Mouse (Mus musculus): ENCODE measurements around the gene Stk32c. TPM values are rescaled to one million over a fixed set of nuclear protein-coding genes. Genes with fewer than 3 reads are reported as not detected.
A peak's percentile ranks its signal among the peaks of the same experiment; 100 is the strongest.

Gene Stk32c
- polyA plus RNA-seq, 1 experiment from 2014 or later: 0.66 TPM

GRCm38 (mm10) chr7:139085629-139086194 is 127.4 kb downstream of the Stk32c start, which contains the start of gene Dpysl4:
TSS of gene Dpysl4 (plus strand) at chr7:139086001.
- ATAC-seq (ENCODE audit: low FRiP score, low read depth): peak; percentile 87
- H3K9ac ChIP-seq (replicated peaks): peak within 1 kb of the TSS; percentile 88
- WGBS: 6% methylated on average over 32 of the region's 32 CpGs
- H3K4me2 ChIP-seq (replicated peaks): peak within 1 kb of the TSS; percentile 72
- peaks cover 21% of the 10 kb centered on the region for H3K36me3 ChIP-seq
- peak within 1 kb of the TSS; percentile 71 for H3K4me3 ChIP-seq
- H3K4me1 ChIP-seq: peaks cover 32% of the 10 kb centered on the region
- peak within 1 kb of the TSS; percentile 80 for H3K27ac ChIP-seq (replicated peaks)
- peaks cover 11% of the 10 kb centered on the region for H3K27me3 ChIP-seq
- H3K9me3 ChIP-seq: no peaks in the 10 kb centered on the region

- Histone ChIP-seq H3K27me3 (peaks cover 11% of the 10 kb centered on the region), H3K4me1 (peaks cover 32% of the 10 kb centered on the region), H3K4me2 (replicated peaks) (no peak overlapping the region), H3K4me3 (no peak overlapping the region), H3K27ac (replicated peaks) (no peak overlapping the region), H3K9ac (replicated peaks) (no peak overlapping the region), H3K9me3 (no peaks in the 10 kb centered on the region), H3K36me3 (peaks cover 7% of the 10 kb centered on the region)
- WGBS: 67% methylated on average over 1 of the region's 1 CpGs
- ATAC-seq (ENCODE audit: low FRiP score, low read depth): no peak
Measured at GRCm38 (mm10) chr7:139084316-139084715, 128.8 kb downstream of the Stk32c start.

- H3K36me3 ChIP-seq: no peaks in the 10 kb centered on the region
- no peak overlapping the region for H3K4me2 ChIP-seq (replicated peaks)
- WGBS: 76% methylated on average over 8 of the region's 8 CpGs
- peaks cover 19% of the 10 kb centered on the region for H3K27me3 ChIP-seq
- no peak for ATAC-seq (ENCODE audit: low FRiP score, low read depth)
- no peak overlapping the region for H3K4me3 ChIP-seq
- H3K27ac ChIP-seq (replicated peaks): no peak overlapping the region
- no peaks in the 10 kb centered on the region for H3K9me3 ChIP-seq
- peaks cover 36% of the 10 kb centered on the region for H3K4me1 ChIP-seq
- no peak overlapping the region for H3K9ac ChIP-seq (replicated peaks)
Measured at GRCm38 (mm10) chr7:139082281-139082680, 130.8 kb downstream of the Stk32c start.

GRCm38 (mm10) chr7:139081158-139081557 is 131.9 kb downstream of the Stk32c start:
- Histone ChIP-seq H3K27ac (replicated peaks) (no peak overlapping the region), H3K9ac (replicated peaks) (no peak overlapping the region), H3K36me3 (no peaks in the 10 kb centered on the region), H3K4me1 (peaks cover 41% of the 10 kb centered on the region), H3K4me3 (no peak overlapping the region), H3K27me3 (peaks cover 19% of the 10 kb centered on the region), H3K4me2 (replicated peaks) (no peak overlapping the region), H3K9me3 (no peaks in the 10 kb centered on the region)
- WGBS: 74% methylated on average over 5 of the region's 5 CpGs
- ATAC-seq (ENCODE audit: low FRiP score, low read depth): no peak

DNA sequence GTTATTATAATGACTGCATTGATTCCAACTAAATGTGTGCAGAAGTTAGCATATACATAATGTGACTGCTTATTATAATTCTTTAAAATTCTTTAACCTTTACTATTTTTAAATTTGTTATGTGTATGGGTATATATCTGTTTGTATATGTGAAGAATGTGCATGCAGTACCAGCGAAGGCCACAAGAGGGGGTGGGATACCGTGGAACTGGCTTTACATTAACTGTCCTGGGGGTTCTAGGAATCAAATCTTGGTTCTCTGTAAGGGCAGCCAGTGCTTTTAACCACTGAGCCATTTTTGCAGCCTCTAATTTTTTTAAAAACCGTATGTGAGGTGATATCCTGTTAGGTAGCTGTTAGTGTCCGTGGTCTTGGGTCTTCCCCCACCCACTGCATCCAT is 132.4 kb downstream of the Stk32c start:
- H3K4me1 ChIP-seq: peaks cover 46% of the 10 kb centered on the region
- WGBS: 72% methylated on average over 4 of the region's 4 CpGs

DNA sequence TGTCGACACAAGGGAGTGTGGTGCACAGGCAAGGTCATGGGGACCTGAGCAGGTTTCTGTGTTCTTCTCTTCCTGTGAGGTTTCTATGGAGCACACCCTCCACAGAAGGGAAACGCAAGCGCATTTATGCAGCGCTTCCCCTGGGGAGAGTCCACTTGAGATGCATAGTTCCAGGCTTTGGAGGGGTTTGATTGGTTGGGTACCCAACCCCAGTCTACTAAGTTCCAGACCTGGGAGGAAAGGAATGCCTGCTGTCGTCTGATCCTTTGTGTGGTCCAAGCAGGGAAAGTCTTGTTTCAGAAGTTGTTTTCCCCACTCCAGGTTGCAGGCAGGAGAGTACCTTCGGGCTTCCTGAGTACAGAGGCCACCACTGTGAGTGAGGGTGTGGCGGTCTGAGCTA is 134.0 kb downstream of the Stk32c start:
- peaks cover 11% of the 10 kb centered on the region; the same call in 1 of the 2 replicates for H3K27me3 ChIP-seq
- peaks cover 58% of the 10 kb centered on the region for H3K4me1 ChIP-seq
- WGBS: 73% methylated on average over 7 of the region's 7 CpGs
- no peak overlapping the region for H3K9ac ChIP-seq (replicated peaks)
- H3K36me3 ChIP-seq: no peaks in the 10 kb centered on the region
- H3K4me2 ChIP-seq (replicated peaks): no peak overlapping the region
- no peak overlapping the region for H3K4me3 ChIP-seq
- no peak for ATAC-seq (ENCODE audit: low FRiP score, low read depth)
- no peak overlapping the region for H3K27ac ChIP-seq (replicated peaks)
- no peaks in the 10 kb centered on the region for H3K9me3 ChIP-seq

More for the DNA sequence above, 132.4 kb downstream of the Stk32c start:
- Histone ChIP-seq H3K27ac (replicated peaks) (no peak overlapping the region), H3K4me3 (no peak overlapping the region), H3K9ac (replicated peaks) (no peak overlapping the region), H3K4me2 (replicated peaks) (no peak overlapping the region), H3K9me3 (no peaks in the 10 kb centered on the region), H3K36me3 (no peaks in the 10 kb centered on the region), H3K27me3 (peaks cover 19% of the 10 kb centered on the region)
- no peak for ATAC-seq (ENCODE audit: low FRiP score, low read depth)

DNA sequence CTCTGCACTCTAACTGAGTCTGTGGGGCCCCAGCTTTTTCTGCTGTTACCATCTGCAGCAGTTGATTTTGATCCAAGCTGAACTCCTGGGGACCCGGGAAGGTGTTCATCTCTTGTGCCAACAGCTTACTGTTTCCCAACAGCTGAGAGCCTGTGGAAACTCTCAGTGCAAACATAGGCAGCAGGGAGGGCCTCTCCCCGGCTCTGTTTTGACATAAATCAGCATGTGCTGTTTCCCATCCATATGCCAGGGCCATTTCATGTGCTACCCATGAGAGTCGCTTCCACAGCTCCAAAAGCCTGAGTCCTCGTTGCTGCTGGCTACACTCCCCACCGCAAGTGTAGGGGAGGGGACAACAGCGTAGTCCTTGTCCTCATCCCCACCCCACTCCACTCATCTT is 134.9 kb downstream of the Stk32c start:
- H3K36me3 ChIP-seq: no peaks in the 10 kb centered on the region
- peak overlapping the region; percentile 50 for H3K27ac ChIP-seq (replicated peaks)
- WGBS: 70% methylated on average over 6 of the region's 6 CpGs
- H3K9ac ChIP-seq (replicated peaks): no peak overlapping the region
- no peak for ATAC-seq (ENCODE audit: low FRiP score, low read depth)
- H3K4me2 ChIP-seq (replicated peaks): no peak overlapping the region
- peaks cover 62% of the 10 kb centered on the region for H3K4me1 ChIP-seq
- H3K9me3 ChIP-seq: no peaks in the 10 kb centered on the region
- peaks cover 11% of the 10 kb centered on the region; the same call in 1 of the 2 replicates for H3K27me3 ChIP-seq
- no peak overlapping the region for H3K4me3 ChIP-seq

DNA sequence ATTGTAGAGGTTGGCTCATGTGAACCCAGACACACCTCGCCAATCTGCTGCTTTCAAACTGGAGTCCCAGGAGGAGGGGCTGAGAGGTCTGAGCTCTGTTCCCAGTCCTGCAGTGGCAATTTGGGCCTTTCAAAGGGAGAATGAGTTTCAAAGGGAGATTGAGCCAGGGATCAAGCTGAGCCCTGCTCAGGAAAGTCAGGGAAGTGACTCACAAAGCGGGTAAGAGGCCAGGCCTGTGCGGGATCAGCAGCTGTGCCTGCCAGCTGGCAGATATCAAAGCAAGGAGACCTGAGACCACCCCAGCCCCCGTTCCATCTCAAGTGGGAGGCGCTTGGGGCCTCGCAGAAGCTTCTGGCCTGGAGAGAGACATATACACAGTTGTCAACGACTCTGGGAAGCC is 135.8 kb downstream of the Stk32c start:
- Histone ChIP-seq H3K36me3 (no peaks in the 10 kb centered on the region), H3K9me3 (no peaks in the 10 kb centered on the region), H3K27ac (replicated peaks) (peak overlapping the region; percentile 50), H3K9ac (replicated peaks) (no peak overlapping the region), H3K4me1 (peaks cover 61% of the 10 kb centered on the region), H3K27me3 (peaks cover 8% of the 10 kb centered on the region; the same call in 1 of the 2 replicates), H3K4me3 (no peak overlapping the region), H3K4me2 (replicated peaks) (no peak overlapping the region)
- WGBS: 17% methylated on average over 7 of the region's 7 CpGs
- peak; percentile 25; the same call in 1 of the 2 replicates for ATAC-seq (ENCODE audit: low FRiP score, low read depth)

DNA sequence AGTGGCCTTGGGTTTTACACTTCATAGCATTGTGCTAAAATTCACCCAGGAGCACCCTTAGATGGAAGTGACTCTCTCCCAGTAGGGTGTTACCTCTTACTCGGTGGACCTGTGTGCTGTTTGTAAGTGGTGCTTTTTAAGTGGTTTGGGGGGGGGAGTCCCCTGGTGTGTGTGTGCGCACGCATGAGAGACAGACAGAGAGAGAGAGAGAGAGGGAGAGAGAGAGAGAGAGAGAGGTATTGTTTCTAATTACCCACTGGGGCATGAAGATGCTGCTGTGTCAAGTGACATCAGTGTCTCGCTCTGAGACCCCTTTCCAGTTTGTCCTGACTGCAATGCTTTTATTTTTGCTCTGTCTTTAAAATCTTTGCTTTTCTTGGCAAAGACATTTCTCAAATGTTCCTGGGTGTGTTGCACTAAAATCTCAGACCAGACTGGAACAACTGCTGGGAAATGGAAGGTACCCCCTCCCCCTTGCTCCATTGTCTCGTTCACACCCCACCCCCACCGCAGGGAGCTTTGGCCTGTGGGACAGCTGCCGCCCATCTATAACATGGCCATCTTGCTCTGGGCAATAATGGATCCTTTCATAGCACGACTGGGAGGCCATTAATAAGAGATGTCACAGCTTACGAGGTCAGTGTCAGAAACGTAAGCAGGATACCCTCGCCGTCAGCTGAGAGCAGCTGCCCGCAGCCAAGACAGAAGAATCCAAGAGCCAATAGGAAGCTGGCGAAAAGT is 137.9 kb downstream of the Stk32c start:
- Histone ChIP-seq H3K36me3 (no peaks in the 10 kb centered on the region), H3K4me2 (replicated peaks) (no peak overlapping the region), H3K27ac (replicated peaks) (peak overlapping the region; percentile 71), H3K4me1 (peaks cover 55% of the 10 kb centered on the region), H3K4me3 (no peak overlapping the region), H3K9me3 (no peaks in the 10 kb centered on the region), H3K9ac (replicated peaks) (no peak overlapping the region), H3K27me3 (peaks cover 14% of the 10 kb centered on the region; the same call in 1 of the 2 replicates)
- 24% methylated on average over 14 of the region's 14 CpGs for WGBS
- ATAC-seq (ENCODE audit: low FRiP score, low read depth): peak; percentile 72

DNA sequence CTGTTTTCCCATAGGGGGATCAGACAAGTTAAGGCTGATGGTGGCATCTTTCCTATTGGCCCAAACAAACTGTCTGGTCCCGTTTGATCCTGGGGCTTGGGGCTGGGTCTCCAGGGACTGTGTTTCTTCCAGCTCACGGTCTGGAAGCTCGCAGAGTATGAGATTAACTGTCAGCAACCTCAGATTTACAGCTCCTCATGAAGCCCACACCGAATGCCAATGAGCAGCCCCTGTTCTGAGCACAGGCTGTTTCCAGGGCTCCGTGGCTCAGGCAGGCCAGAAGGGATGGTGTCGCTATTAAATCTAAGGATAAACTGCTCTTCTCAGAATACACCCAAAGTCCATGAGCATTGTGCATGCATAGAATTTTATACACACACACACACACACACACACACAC is 138.9 kb downstream of the Stk32c start:
- no peak for ATAC-seq (ENCODE audit: low FRiP score, low read depth)
- Histone ChIP-seq H3K4me3 (no peak overlapping the region), H3K4me2 (replicated peaks) (no peak overlapping the region), H3K27ac (replicated peaks) (peak overlapping the region; percentile 71), H3K9me3 (no peaks in the 10 kb centered on the region), H3K36me3 (no peaks in the 10 kb centered on the region), H3K4me1 (peaks cover 54% of the 10 kb centered on the region), H3K27me3 (peaks cover 13% of the 10 kb centered on the region; the same call in 1 of the 2 replicates), H3K9ac (replicated peaks) (no peak overlapping the region)
- 32% methylated on average over 6 of the region's 6 CpGs for WGBS

DNA sequence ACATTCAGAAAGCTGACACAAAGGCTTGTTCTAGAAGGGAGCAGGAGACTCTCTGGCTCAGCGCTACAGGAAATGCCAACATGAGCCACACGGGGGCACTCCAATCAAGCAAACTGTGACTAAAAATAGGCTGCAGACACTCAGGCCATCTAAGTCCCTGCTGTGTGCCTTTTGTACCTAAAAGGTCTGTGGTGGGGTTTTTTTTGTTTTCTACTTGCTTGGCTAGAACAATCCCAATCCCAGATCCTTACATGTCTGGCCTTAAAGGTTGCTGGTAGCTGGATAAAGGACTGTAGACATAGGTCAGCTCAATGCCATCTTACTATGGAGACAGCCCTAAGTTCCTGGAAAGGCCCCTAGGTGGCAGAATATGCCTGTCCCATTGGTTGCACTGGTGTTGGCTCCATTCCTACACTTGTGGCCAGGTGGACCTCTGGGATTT is 144.9 kb downstream of the Stk32c start:
- WGBS: 0% methylated on average over 2 of the region's 2 CpGs
- H3K27me3 ChIP-seq: peaks cover 16% of the 10 kb centered on the region
- H3K4me3 ChIP-seq: no peak overlapping the region
- ATAC-seq (ENCODE audit: low FRiP score, low read depth): peak; percentile 79
- H3K9ac ChIP-seq (replicated peaks): no peak overlapping the region
- no peaks in the 10 kb centered on the region for H3K9me3 ChIP-seq
- H3K27ac ChIP-seq (replicated peaks): no peak overlapping the region
- no peaks in the 10 kb centered on the region for H3K36me3 ChIP-seq
- no peaks in the 10 kb centered on the region for H3K4me1 ChIP-seq
- H3K4me2 ChIP-seq (replicated peaks): no peak overlapping the region

- no peak overlapping the region for H3K9ac ChIP-seq (replicated peaks)
- H3K4me2 ChIP-seq (replicated peaks): no peak overlapping the region
- H3K36me3 ChIP-seq: no peaks in the 10 kb centered on the region
- 41% methylated on average over 4 of the region's 4 CpGs for WGBS
- no peak for ATAC-seq (ENCODE audit: low FRiP score, low read depth)
- no peaks in the 10 kb centered on the region for H3K9me3 ChIP-seq
- H3K4me3 ChIP-seq: no peak overlapping the region
- H3K4me1 ChIP-seq: no peaks in the 10 kb centered on the region
- peaks cover 10% of the 10 kb centered on the region for H3K27me3 ChIP-seq
- no peak overlapping the region for H3K27ac ChIP-seq (replicated peaks)
Measured at GRCm38 (mm10) chr7:139063406-139063805, 149.7 kb downstream of the Stk32c start.
